Mouse (Mus musculus) left cerebral cortex, postnatal 36 days (tissue): ENCODE results near the gene Pcolce. TPM values are rescaled to one million over a fixed set of nuclear protein-coding genes. Genes with fewer than 3 reads are reported as not detected.

Experiments
- DNase-seq, 2 experiments: peaks; one replicate each; pipeline ENCODE4 v3.0.0; 2021 to 2022; ENCODE audit warnings: low spot score in 2 of 2, mixed read lengths in 1 of 2
- intact Hi-C: fragments of 180-260 bp; cut with DNase I; formaldehyde crosslinking; loops from one replicate; pipeline ENCODE4 v1.15.1; 2025
- total RNA-seq, 2 experiments: library from RNA; stranded (reverse); gene quantifications; 2 replicates each; pipeline ENCODE4 v1.2.3; 2021

Pcolce gene
- total RNA-seq, 2 experiments from 2014 or later = 8.6 to 14.9 TPM

DNA sequence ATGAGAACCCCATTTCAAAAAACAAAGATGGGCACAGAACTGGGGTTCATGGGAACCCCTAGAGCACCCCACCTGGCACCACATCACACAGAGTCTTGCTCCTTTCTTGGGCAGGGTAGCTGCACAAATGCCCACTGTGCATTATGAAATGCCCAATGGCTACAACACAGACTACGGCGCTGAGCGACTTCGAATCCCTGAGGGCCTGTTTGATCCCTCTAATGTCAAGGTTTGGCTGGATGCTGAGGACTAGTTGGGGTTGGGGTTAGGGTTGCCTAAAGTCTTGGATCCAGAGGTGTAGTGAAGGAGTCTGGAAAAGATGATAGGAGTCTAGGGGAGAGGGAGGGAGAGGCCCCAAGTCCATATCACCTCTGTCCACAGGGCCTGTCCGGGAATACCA is 47.2 kb downstream of the Pcolce start:
- DNase-seq = no peak
- intact Hi-C loops = no loop called here

DNA sequence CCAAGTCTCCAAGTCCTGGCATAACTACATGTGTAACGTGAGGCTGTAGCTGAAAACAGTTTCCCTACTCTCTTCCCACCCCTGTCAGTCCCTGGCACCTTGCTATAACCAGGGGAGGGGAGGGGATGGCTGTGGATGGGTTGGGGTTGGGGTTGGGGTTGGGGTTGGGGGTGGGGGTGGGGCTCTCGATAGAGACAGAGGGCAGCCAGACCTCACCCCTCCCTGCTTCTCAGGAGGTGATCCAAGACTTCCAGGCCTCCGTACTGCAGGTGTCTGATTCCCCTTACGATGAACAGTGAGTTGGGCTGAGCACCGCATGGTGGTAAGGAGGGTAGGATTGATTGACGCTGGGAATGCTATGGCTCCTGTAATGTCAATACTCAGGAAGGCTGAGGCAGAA is 47.8 kb downstream of the Pcolce start:
- intact Hi-C loops = no loop called here

DNA sequence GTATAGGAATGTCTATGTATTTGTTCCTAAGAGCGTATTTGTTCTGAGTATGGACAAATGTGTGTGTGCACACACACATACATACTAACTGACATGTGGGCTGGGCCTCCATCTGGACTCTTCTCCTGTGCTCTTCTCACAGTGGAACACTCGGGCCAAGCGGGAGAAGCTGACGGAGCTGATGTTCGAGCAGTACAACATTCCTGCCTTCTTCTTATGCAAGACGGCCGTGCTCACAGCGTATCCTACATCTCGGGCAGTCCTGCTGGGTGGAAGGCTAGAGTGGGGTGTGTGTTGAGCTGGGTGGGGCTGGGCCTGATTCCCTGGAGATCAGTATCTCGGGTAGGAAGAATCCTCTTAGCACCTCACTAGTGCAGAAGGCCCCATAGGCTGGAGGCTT is 50.6 kb downstream of the Pcolce start:
- intact Hi-C loops = no loop called here
- DNase-seq = peak; percentile 49 to 62

More for the DNA sequence above, 47.8 kb downstream of the Pcolce start:
- no peak for DNase-seq

DNA sequence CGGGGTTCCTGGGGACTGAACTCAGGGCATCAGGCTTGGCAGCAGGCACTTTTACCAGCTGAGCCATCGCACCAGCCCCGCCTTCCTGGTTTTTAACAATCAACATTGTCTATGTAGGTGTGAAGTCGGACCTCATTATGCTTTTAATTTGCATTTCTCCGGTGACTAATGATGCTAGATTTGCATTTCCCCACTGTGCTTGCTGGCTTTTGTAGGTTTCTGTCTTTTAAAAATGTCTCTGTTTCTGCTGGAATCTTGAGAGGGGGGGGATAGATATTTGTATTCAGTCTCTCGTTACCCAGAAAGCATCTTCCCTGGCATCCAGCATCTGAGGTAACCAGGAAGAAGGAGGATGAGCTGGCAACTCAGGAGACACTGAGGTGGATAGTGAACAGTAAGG is 52.0 kb downstream of the Pcolce start:
- intact Hi-C loops = no loop called here
- DNase-seq = no peak

Other genes with a start within 250 kb of the Pcolce start
- gene Zan, start 136.7 kb downstream of the Pcolce start, total RNA-seq = under 1 TPM; 0.37 to 0.39 TPM
- gene Pop7, start 111.3 kb downstream of the Pcolce start, total RNA-seq = 10 to 100 TPM; 33.6 to 36.1 TPM
- 10 to 100 TPM; 43.8 to 63.2 TPM for gene Gigyf1, start 95.2 kb downstream of the Pcolce start, total RNA-seq
- gene Epo, start 80.5 kb downstream of the Pcolce start, total RNA-seq = not detected
- gene Gnb2, start 80.3 kb downstream of the Pcolce start, total RNA-seq = 100 to 1,000 TPM; 582 to 667 TPM
- gene Actl6b, start 60.3 kb downstream of the Pcolce start, total RNA-seq = 100 to 1,000 TPM; 109 to 115 TPM
- 10 to 100 TPM; 10.4 to 10.9 TPM for gene Tfr2, start 43.9 kb downstream of the Pcolce start, total RNA-seq
- gene Mospd3, start 12.7 kb downstream of the Pcolce start, total RNA-seq = 10 to 100 TPM; 19.4 to 26.4 TPM
- under 1 TPM; 0.20 to 0.25 TPM for gene Fbxo24, start 15.2 kb upstream of the Pcolce start, total RNA-seq
- 10 to 100 TPM; 11.3 to 19.4 TPM for gene Lrch4, start 15.3 kb upstream of the Pcolce start, total RNA-seq
- 10 to 100 TPM in 1 of 2 experiments, 1 to 10 TPM in 1; 5.5 to 11.7 TPM for gene Gm20605, start 15.4 kb upstream of the Pcolce start, total RNA-seq
- gene Sap25, start 27.6 kb upstream of the Pcolce start, total RNA-seq = 1 to 10 TPM; 4.2 to 7.7 TPM
- under 1 TPM in 1 of 2 experiments, not detected in 1; 0.23 TPM for gene Irs3, start 31.9 kb upstream of the Pcolce start, total RNA-seq
- 10 to 100 TPM; 41.7 to 42.0 TPM for gene Agfg2, start 70.9 kb upstream of the Pcolce start, total RNA-seq
- gene Nyap1, start 127.8 kb upstream of the Pcolce start, total RNA-seq = 10 to 100 TPM; 70.1 to 79.5 TPM
- gene Tsc22d4, start 131.9 kb upstream of the Pcolce start, total RNA-seq = 100 to 1,000 TPM; 166 to 203 TPM
- gene Ppp1r35, start 165.1 kb upstream of the Pcolce start, total RNA-seq = 10 to 100 TPM; 23.5 to 28.6 TPM
- gene Mepce, start 173.9 kb upstream of the Pcolce start, total RNA-seq = 10 to 100 TPM; 33.5 to 42.8 TPM
- 1 to 10 TPM; 4.6 to 7.2 TPM for gene Zcwpw1, start 174.0 kb upstream of the Pcolce start, total RNA-seq
- gene Pilra, start 222.5 kb upstream of the Pcolce start, total RNA-seq = under 1 TPM in 1 of 2 experiments, not detected in 1; 0.20 TPM
- gene Pilrb1, start 244.3 kb upstream of the Pcolce start, total RNA-seq = not detected